Mouse (Mus musculus): ENCODE results near the gene H2afy2.

DNA sequence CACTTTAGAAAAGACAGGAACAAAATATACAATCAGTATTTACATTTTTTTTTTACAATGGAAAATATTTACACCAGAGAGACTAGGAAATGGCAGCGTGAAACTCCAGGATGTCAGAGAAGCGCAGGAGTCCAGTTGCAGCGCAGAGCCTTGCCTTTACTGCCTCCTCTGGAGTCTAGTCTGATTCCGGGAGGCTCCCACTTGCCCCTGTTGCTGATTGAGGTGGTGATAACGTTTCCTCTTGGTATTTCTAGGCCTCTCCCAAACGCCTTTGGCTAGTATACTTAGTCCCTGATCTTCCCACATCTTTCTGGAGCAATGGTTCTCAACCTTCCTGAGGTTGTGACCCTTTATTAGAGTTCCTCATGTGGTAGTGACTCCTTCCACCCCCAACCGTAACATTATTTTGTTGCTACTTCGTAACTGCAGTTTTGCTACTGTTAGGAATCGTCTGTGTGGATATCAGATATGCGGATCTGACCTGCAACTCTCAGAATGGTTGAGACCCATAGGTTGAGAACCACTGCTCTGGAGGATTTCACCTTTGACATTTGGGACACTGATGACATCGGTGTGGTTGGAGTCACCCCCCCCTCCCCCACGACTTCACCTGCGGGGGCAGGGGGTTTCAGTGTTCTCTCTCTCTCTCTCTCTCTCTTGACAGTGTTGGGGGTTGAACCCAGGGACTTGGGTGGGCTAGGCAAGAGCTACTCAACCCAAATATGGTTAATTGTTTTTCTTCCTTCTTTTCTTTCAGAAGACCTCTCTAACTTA, 42.2 kb upstream of the H2afy2 start:
- TF ChIP-seq POLR2A (IDR thresholded peaks at IDR 0.05; ENCODE audit: extremely low read depth, insufficient read depth, low read length) (no peak), CTCF (IDR thresholded peaks at IDR 0.05; ENCODE audit: low read depth, low read length) (no peak)

Measured in liver, adult 2 months (tissue).